In genomic region chr15:25412171-25412641, GRCm38 (mm10) we compare ENCODE assay signal across 7 mouse cellular contexts. TPM values are rescaled to one million over a fixed set of nuclear protein-coding genes. Genes with fewer than 3 reads are reported as not detected.
A peak's percentile ranks its signal among the peaks of the same experiment; 100 is the strongest.
DNase-seq lines count a peak whose midpoint lies in the region; ATAC-seq and TF ChIP-seq lines count a peak whose summit lies in the region.

No protein-coding gene starts in this region.

- TF ChIP-seq POLR2A in brain, embryonic 14.5 days (IDR thresholded peaks at IDR 0.05; ENCODE audit: borderline replicate concordance, extremely low read depth, insufficient read depth, insufficient read length, poor library complexity, severe bottlenecking), result peak; percentile 36; the same call in 1 of the 2 replicates

- H3K4me3 ChIP-seq in forebrain, embryonic 12.5 days (replicated peaks), result peak overlapping the region; percentile 69
- H3K4me3 ChIP-seq in hindbrain, embryonic 12.5 days, result peak overlapping the region; percentile 98
- H3K4me3 ChIP-seq in left cerebral cortex, adult 2 months, result peak overlapping the region; percentile 93
- H3K4me3 ChIP-seq in midbrain, embryonic 10.5 days, result peak overlapping the region; percentile 98
- H3K4me3 ChIP-seq in stomach, embryonic 15.5 days (replicated peaks), result peak overlapping the region; percentile 71

- DNase-seq in Patski (ENCODE audit: low read depth, low spot score), result no peak
- peak; percentile 97 for DNase-seq in brain, embryonic 14.5 days (ENCODE audit: low read depth)
- DNase-seq in left cerebral cortex, adult 2 months (ENCODE audit: extremely low spot score in 1 of 2, low spot score in 2 of 2), result peak; percentile 75 to 78
- peak; percentile 90 for DNase-seq in midbrain, embryonic 10.5 days (ENCODE audit: low spot score)

- intact Hi-C loops in left cerebral cortex, adult 2 months (cut with DNase I), result loop anchor here (2.0 to 5.0 kb wide), 4 partner anchors 47 to 385 kb away; no protein-coding TSS in a partner anchor

- WGBS in forebrain, embryonic 12.5 days, result under 1% methylated on average over 25 of the region's 25 CpGs
- under 1% methylated on average over 25 of the region's 25 CpGs for WGBS in hindbrain, embryonic 12.5 days
- WGBS in midbrain, embryonic 10.5 days, result under 1% methylated on average over 25 of the region's 25 CpGs
- WGBS in stomach, embryonic 15.5 days, result under 1% methylated on average over 25 of the region's 25 CpGs

- H3K27ac ChIP-seq in forebrain, embryonic 12.5 days, result peak overlapping the region; percentile 99
- peak overlapping the region; percentile 99 for H3K27ac ChIP-seq in hindbrain, embryonic 12.5 days
- H3K27ac ChIP-seq in left cerebral cortex, adult 2 months, result peak overlapping the region; percentile 99
- H3K27ac ChIP-seq in midbrain, embryonic 10.5 days (replicated peaks), result peak overlapping the region; percentile 99
- H3K27ac ChIP-seq in stomach, embryonic 15.5 days, result peak overlapping the region; percentile 80

- in situ Hi-C loops in Patski (cut with MboI; ENCODE audit: low pct_unique_long_range_greater_than_20kb), result loop anchor here (10.0 kb wide), 2 partner anchors 257 to 687 kb away; no protein-coding TSS in a partner anchor

- POLR2A ChIA-PET in Patski (lab: Charles Lee), result interaction anchor here (0.8 kb wide), 1 partner anchor 91 kb away, joined by 3 read pairs; no protein-coding TSS in a partner anchor

- CTCF ChIA-PET in Patski (lab: Charles Lee), result interaction anchor here (1.6 to 5.3 kb wide), 2 partner anchors 22 to 364 kb away, joined by 3 to 46 read pairs; no protein-coding TSS in a partner anchor

- peaks cover 42% of the 10 kb centered on the region for H3K4me1 ChIP-seq in forebrain, embryonic 12.5 days
- H3K4me1 ChIP-seq in hindbrain, embryonic 12.5 days, result peaks cover 31% of the 10 kb centered on the region
- peaks cover 64% of the 10 kb centered on the region for H3K4me1 ChIP-seq in midbrain, embryonic 10.5 days
- H3K4me1 ChIP-seq in stomach, embryonic 15.5 days, result peaks cover 3% of the 10 kb centered on the region; the same call in 1 of the 2 replicates

- peak overlapping the region; percentile 64 for H3K4me2 ChIP-seq in forebrain, embryonic 12.5 days
- peak overlapping the region; percentile 71 for H3K4me2 ChIP-seq in hindbrain, embryonic 12.5 days (replicated peaks)
- peak overlapping the region; percentile 90 for H3K4me2 ChIP-seq in stomach, embryonic 15.5 days

- H3K27me3 ChIP-seq in Patski, result no peaks in the 10 kb centered on the region
- H3K27me3 ChIP-seq in forebrain, embryonic 12.5 days, result no peaks in the 10 kb centered on the region
- no peaks in the 10 kb centered on the region for H3K27me3 ChIP-seq in hindbrain, embryonic 12.5 days
- H3K27me3 ChIP-seq in midbrain, embryonic 10.5 days (ENCODE audit: low read depth, poor library complexity, severe bottlenecking), result no peaks in the 10 kb centered on the region
- H3K27me3 ChIP-seq in stomach, embryonic 15.5 days (replicated peaks), result no peaks in the 10 kb centered on the region

- H3K9me3 ChIP-seq in forebrain, embryonic 12.5 days, result no peaks in the 10 kb centered on the region
- H3K9me3 ChIP-seq in hindbrain, embryonic 12.5 days (replicated peaks), result no peaks in the 10 kb centered on the region
- H3K9me3 ChIP-seq in midbrain, embryonic 10.5 days (replicated peaks), result no peaks in the 10 kb centered on the region
- no peaks in the 10 kb centered on the region for H3K9me3 ChIP-seq in stomach, embryonic 15.5 days

- no peak for TF ChIP-seq CTCF in Patski (IDR thresholded peaks at IDR 0.05)
- TF ChIP-seq CTCF in brain, embryonic 14.5 days (IDR thresholded peaks at IDR 0.05; ENCODE audit: borderline replicate concordance, extremely low read depth, insufficient read depth, insufficient read length), result no peak
- no peak for TF ChIP-seq CTCF in left cerebral cortex, adult 2 months (IDR thresholded peaks at IDR 0.05)

- ATAC-seq in Patski, result peak; percentile 44
- ATAC-seq in forebrain, embryonic 12.5 days (ENCODE audit: low FRiP score), result peak; percentile 72
- ATAC-seq in hindbrain, embryonic 12.5 days (ENCODE audit: low FRiP score), result peak; percentile 78
- ATAC-seq in stomach, embryonic 15.5 days (ENCODE audit: insufficient read depth, low FRiP score, low read depth), result no peak

- peak overlapping the region; percentile 95 for H3K9ac ChIP-seq in forebrain, embryonic 12.5 days
- H3K9ac ChIP-seq in hindbrain, embryonic 12.5 days, result peak overlapping the region; percentile 100
- H3K9ac ChIP-seq in stomach, embryonic 15.5 days, result peak overlapping the region; percentile 46; the same call in 1 of the 2 replicates

- H3K36me3 ChIP-seq in forebrain, embryonic 12.5 days (replicated peaks), result peaks cover 17% of the 10 kb centered on the region
- 0 out of 2 replicates have a peak, but pooled peaks cover 4% of the 10 kb centered on the region for H3K36me3 ChIP-seq in hindbrain, embryonic 12.5 days
- peaks cover 29% of the 10 kb centered on the region for H3K36me3 ChIP-seq in midbrain, embryonic 10.5 days
- no peaks in the 10 kb centered on the region for H3K36me3 ChIP-seq in stomach, embryonic 15.5 days

RNA-seq across cellular contexts. Expression of gene Basp1, which starts 1.4 kb away (rescaled TPM):
- 113 TPM for polyA plus RNA-seq in Patski (2021)
- polyA plus RNA-seq in brain, embryonic 14.5 days (2012; rRNA removed), result 631 and 795 TPM in 2 replicates
- polyA plus RNA-seq in forebrain, embryonic 12.5 days (2016; fragmentation: Nextera tagmentation; extraction: Ambion mirVana), result 154 and 231 TPM in 2 replicates
- polyA plus RNA-seq in hindbrain, embryonic 12.5 days (2016; fragmentation: Nextera tagmentation; extraction: Ambion mirVana), result 381 and 469 TPM in 2 replicates
- 100 to 1,000 TPM; 653 to 673 TPM for total RNA-seq in left cerebral cortex, adult 2 months (2021)
- polyA plus RNA-seq in midbrain, embryonic 10.5 days (2016; fragmentation: Nextera tagmentation; extraction: Ambion mirVana), result 37.6 and 53.3 TPM in 2 replicates
- 40.8 and 43.4 TPM in 2 replicates for polyA plus RNA-seq in stomach, embryonic 15.5 days (2015; fragmentation: Nextera tagmentation; extraction: Ambion mirVana)

Comparison
In these comparisons a context has a peak if more than half of its experiments do, and no peak if none do; other contexts are left out.
1. H3K9ac ChIP-seq: peak in every context shown above with its lines; median percentile 100 in hindbrain, embryonic 12.5 days; 95 in forebrain, embryonic 12.5 days; 46 in stomach, embryonic 15.5 days.